Mouse (Mus musculus): ENCODE results near the gene Magel2.

DNA sequence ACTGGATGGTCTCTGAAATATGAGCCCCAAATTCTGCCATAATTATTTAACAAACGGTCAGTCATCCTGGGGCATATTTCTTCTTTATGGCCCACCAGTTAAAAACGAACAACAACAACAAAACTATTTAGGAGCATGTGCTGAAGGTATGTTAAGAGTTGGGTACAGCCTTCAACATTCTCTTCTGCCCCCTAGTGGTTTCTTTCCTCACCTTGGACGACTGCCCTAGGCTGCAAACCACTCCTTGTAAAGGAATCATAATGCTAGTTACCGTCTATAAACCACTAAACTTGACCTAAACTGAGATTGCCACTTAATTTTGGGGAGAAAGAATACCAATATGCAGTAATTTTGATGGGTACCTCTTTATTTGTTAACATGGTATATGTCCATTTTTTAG lies 1.2 kb upstream of the Magel2 start:
- no peak for TF ChIP-seq CTCF (IDR thresholded peaks at IDR 0.05; ENCODE audit: borderline replicate concordance, control insufficient read depth, extremely low read depth, insufficient read depth, low read length, poor library complexity)
- TF ChIP-seq POLR2A (IDR thresholded peaks at IDR 0.05; ENCODE audit: control insufficient read depth, extremely low read depth, insufficient read depth, low read length, poor library complexity) = no peak
